Mouse (Mus musculus) CH12.LX (cell line): ENCODE measurements at regions not wholly inside any gene's neighbourhood (a gene's known extent, or its start where the extent isn't known, plus 50 kb on each side); places are given as distances from the start of the nearest gene placed in this dataset.

Experiments used
- DNase-seq: peaks from one replicate; pipeline ENCODE4 v3.0.0-alpha.2; 2013; ENCODE audit errors: extremely low read depth
- H3K27ac ChIP-seq: 2 replicates; pipeline ENCODE4 v1.5.1; 2012; ENCODE audit warnings: low read depth, mild to moderate bottlenecking, control low read depth, moderate library complexity; ENCODE audit not compliant: insufficient read depth
- H3K27me3 ChIP-seq: replicated peaks from 2 replicates; pipeline ENCODE3; 2012; ENCODE audit warnings: inconsistent platforms
- H3K36me3 ChIP-seq, 2 experiments: replicated peaks in 1 of 2; 2 replicates each; pipeline versions ENCODE3 to v1.6.1; 2012; ENCODE audit warnings: inconsistent platforms in 1 of 2, low read length in 1 of 2, mild to moderate bottlenecking in 1 of 2, mixed read lengths in 1 of 2, moderate library complexity in 1 of 2; ENCODE audit not compliant: control insufficient read depth in 1 of 2, insufficient read depth in 1 of 2
- H3K4me1 ChIP-seq, 2 experiments: 2 replicates each; pipeline ENCODE4 v1.6.1; 2012; ENCODE audit warnings: inconsistent platforms in 1 of 2, moderate library complexity in 1 of 2; ENCODE audit not compliant: insufficient read depth in 2 of 2, control insufficient read depth in 1 of 2
- H3K4me2 ChIP-seq: 2 replicates; pipeline ENCODE4 v1.6.1; 2012; ENCODE audit warnings: low read depth, mild to moderate bottlenecking, control low read depth; ENCODE audit not compliant: poor library complexity, insufficient read depth, severe bottlenecking
- H3K4me3 ChIP-seq, 3 experiments: fragments of 150-350 bp in 1 of 3; sonication (generic) in 1 of 3; replicated peaks in 1 of 3; 2 replicates each; pipeline versions ENCODE3 to v1.5.1; 2011 to 2012; ENCODE audit warnings: low read depth in 2 of 3, low read length in 2 of 3, mild to moderate bottlenecking in 2 of 3, moderate library complexity in 2 of 3, control low read depth in 1 of 3, improper control_type of control experiment in 1 of 3, inconsistent platforms in 1 of 3, mixed read lengths in 1 of 3; ENCODE audit not compliant: poor library complexity in 1 of 3
- H3K79me2 ChIP-seq: replicated peaks from 2 replicates; pipeline ENCODE4 v1.6.1; 2012; ENCODE audit warnings: mild to moderate bottlenecking, moderate library complexity; ENCODE audit not compliant: control insufficient read depth, poor library complexity, insufficient read depth, severe bottlenecking; ENCODE audit errors: extremely low read depth
- H3K9ac ChIP-seq: 2 replicates; pipeline ENCODE4 v1.6.1; 2012; ENCODE audit warnings: low read depth, mild to moderate bottlenecking, control low read depth, moderate library complexity; ENCODE audit not compliant: insufficient read depth
- H3K9me3 ChIP-seq: replicated peaks from 2 replicates; pipeline ENCODE3; 2012; ENCODE audit warnings: low read length, inconsistent platforms, mixed read lengths
- BHLHE40 ChIP-seq: IDR thresholded peaks from 2 replicates; pipeline ENCODE4 v1.6.1; 2011; ENCODE audit warnings: mild to moderate bottlenecking, low read depth, low read length, improper control_type of control experiment
- CHD2 ChIP-seq: IDR thresholded peaks from 2 replicates; pipeline ENCODE4 v1.6.1; 2011; ENCODE audit warnings: low read length, improper control_type of control experiment
- CTCF ChIP-seq, 2 experiments: IDR thresholded peaks in 1 of 2; conservative IDR thresholded peaks in 1 of 2; 2 replicates each; pipeline ENCODE4 v1.5.1; 2011 to 2012; ENCODE audit warnings: low read depth in 2 of 2, low read length in 2 of 2, improper control_type of control experiment in 1 of 2, inconsistent platforms in 1 of 2, mild to moderate bottlenecking in 1 of 2, moderate library complexity in 1 of 2
- E2F4 ChIP-seq: IDR thresholded peaks from 2 replicates; pipeline ENCODE4 v1.6.1; 2011; ENCODE audit warnings: low read depth, low read length, improper control_type of control experiment; ENCODE audit not compliant: insufficient replicate concordance
- ELF1 ChIP-seq: IDR thresholded peaks from 2 replicates; pipeline ENCODE4 v1.6.1; 2014; ENCODE audit warnings: low read depth, mild to moderate bottlenecking, inconsistent platforms, low read length, improper control_type of control experiment
- EP300 ChIP-seq: IDR thresholded peaks from 2 replicates; pipeline ENCODE4 v1.6.1; 2011; ENCODE audit warnings: low read length, improper control_type of control experiment
- ETS1 ChIP-seq: conservative IDR thresholded peaks from 2 replicates; pipeline ENCODE4 v1.6.1; 2012; ENCODE audit warnings: low read depth, mild to moderate bottlenecking, inconsistent platforms, low read length, improper control_type of control experiment, moderate library complexity
- GABPA ChIP-seq: IDR thresholded peaks from 2 replicates; pipeline ENCODE4 v1.6.1; 2012; ENCODE audit warnings: low read depth, low read length, improper control_type of control experiment, inconsistent platforms; ENCODE audit not compliant: insufficient replicate concordance
- HCFC1 ChIP-seq: IDR thresholded peaks from 2 replicates; pipeline ENCODE4 v1.6.1; 2012; ENCODE audit warnings: low read depth, mild to moderate bottlenecking, inconsistent platforms, low read length, improper control_type of control experiment
- IRF4 ChIP-seq: IDR thresholded peaks from 2 replicates; pipeline ENCODE4 v1.6.1; 2014; ENCODE audit warnings: low read depth, mild to moderate bottlenecking, inconsistent platforms, low read length, improper control_type of control experiment
- JUND ChIP-seq: conservative IDR thresholded peaks from 2 replicates; pipeline ENCODE4 v1.6.1; 2011; ENCODE audit warnings: low read depth, low read length, improper control_type of control experiment
- MAX ChIP-seq: IDR thresholded peaks from 2 replicates; pipeline ENCODE4 v1.6.1; 2011; ENCODE audit warnings: low read length, improper control_type of control experiment
- MAZ ChIP-seq: IDR thresholded peaks from 2 replicates; pipeline ENCODE4 v1.6.1; 2012; ENCODE audit warnings: low read depth, mild to moderate bottlenecking, inconsistent platforms, low read length, improper control_type of control experiment, moderate library complexity
- MXI1 ChIP-seq: IDR thresholded peaks from 2 replicates; pipeline ENCODE4 v1.6.1; 2011; ENCODE audit warnings: mild to moderate bottlenecking, low read depth, low read length, improper control_type of control experiment
- MYC ChIP-seq: IDR thresholded peaks from 2 replicates; pipeline ENCODE4 v1.6.1; 2011; ENCODE audit warnings: low read depth, mild to moderate bottlenecking, improper control_type of control experiment, low read length
- NELFE ChIP-seq: IDR thresholded peaks from 2 replicates; pipeline ENCODE4 v1.6.1; 2011; ENCODE audit warnings: low read depth, low read length, improper control_type of control experiment
- POLR2A ChIP-seq: IDR thresholded peaks from 2 replicates; pipeline ENCODE4 v1.6.1; 2011; ENCODE audit warnings: low read depth, mild to moderate bottlenecking, improper control_type of control experiment, low read length
- POLR2AphosphoS2 ChIP-seq: IDR thresholded peaks from 2 replicates; pipeline ENCODE4 v1.6.1; 2011; ENCODE audit warnings: low read depth, low read length, improper control_type of control experiment
- RAD21 ChIP-seq: IDR thresholded peaks from 2 replicates; pipeline ENCODE4 v1.6.1; 2011; ENCODE audit warnings: low read depth, mild to moderate bottlenecking, low read length, improper control_type of control experiment, moderate library complexity
- RCOR1 ChIP-seq: conservative IDR thresholded peaks from 2 replicates; pipeline ENCODE4 v1.6.1; 2012; ENCODE audit warnings: low read depth, mild to moderate bottlenecking, inconsistent platforms, low read length, improper control_type of control experiment
- SMC3 ChIP-seq: IDR thresholded peaks from 2 replicates; pipeline ENCODE4 v1.6.1; 2011; ENCODE audit warnings: low read depth, low read length, improper control_type of control experiment
- TBP ChIP-seq: conservative IDR thresholded peaks from 2 replicates; pipeline ENCODE4 v1.6.1; 2011; ENCODE audit warnings: low read depth, low read length, improper control_type of control experiment
- TCF12 ChIP-seq: IDR thresholded peaks from 2 replicates; pipeline ENCODE4 v1.6.1; 2014; ENCODE audit warnings: low read depth, mild to moderate bottlenecking, inconsistent platforms, low read length, improper control_type of control experiment
- UBTF ChIP-seq: IDR thresholded peaks from 2 replicates; pipeline ENCODE4 v1.6.1; 2012; ENCODE audit warnings: low read depth, mild to moderate bottlenecking, inconsistent platforms, low read length, improper control_type of control experiment, moderate library complexity
- USF1 ChIP-seq: IDR thresholded peaks from 2 replicates; pipeline ENCODE4 v1.6.1; 2014; ENCODE audit warnings: low read depth, mild to moderate bottlenecking, inconsistent platforms, low read length, improper control_type of control experiment
- USF2 ChIP-seq: conservative IDR thresholded peaks from 2 replicates; pipeline ENCODE4 v1.6.1; 2011; ENCODE audit warnings: low read depth, low read length, improper control_type of control experiment
- ZKSCAN1 ChIP-seq: IDR thresholded peaks from 2 replicates; pipeline ENCODE4 v1.6.1; 2012; ENCODE audit warnings: low read depth, inconsistent platforms, low read length, improper control_type of control experiment, borderline replicate concordance
- ZMIZ1 ChIP-seq: IDR thresholded peaks from 2 replicates; pipeline ENCODE4 v1.6.1; 2012; ENCODE audit warnings: low read depth, mild to moderate bottlenecking, inconsistent platforms, low read length, improper control_type of control experiment
- ZNF384 ChIP-seq: IDR thresholded peaks from 2 replicates; pipeline ENCODE4 v1.6.1; 2012; ENCODE audit warnings: low read depth, low read length, improper control_type of control experiment, inconsistent platforms
- dilution Hi-C: fragments of 300-500 bp; cut with MboI; formaldehyde crosslinking; loops from 2 replicates; pipeline ENCODE4 v1.14.3; 2020; ENCODE audit warnings: low sequenced_read_pairs; ENCODE audit not compliant: extremely low pct_unique_long_range_greater_than_20kb, extremely low pct_ligation_motif_present
- in situ Hi-C: fragments of 300-500 bp; cut with MboI; formaldehyde crosslinking; loops from 3 replicates; pipeline ENCODE4 v1.14.3; 2019; ENCODE audit warnings: low sequenced_read_pairs, low pct_ligation_motif_present, low pct_unique_long_range_greater_than_20kb, mixed read lengths

DNA sequence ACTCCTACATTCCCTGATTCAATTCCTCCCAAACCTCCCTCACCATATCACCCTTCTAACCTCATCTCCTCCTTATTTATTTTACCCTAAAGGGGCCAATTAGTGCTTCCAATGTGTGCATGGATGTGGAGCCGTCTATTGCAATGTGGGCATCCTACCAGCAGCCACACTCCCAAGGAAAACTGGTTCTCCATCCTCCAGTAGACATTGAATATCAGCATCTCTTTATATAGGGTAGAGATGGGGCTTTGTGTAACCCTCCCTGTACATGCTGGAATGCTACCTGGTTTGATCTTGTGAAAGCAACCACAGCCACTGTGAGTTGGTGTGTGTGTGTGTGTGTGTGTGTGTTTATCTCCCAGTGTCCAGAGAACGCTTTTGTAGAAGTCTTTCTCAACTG is 126.5 kb downstream of the Fam124b start:
- Histone ChIP-seq H3K27ac (no peak overlapping the region), H3K4me3 (no peak overlapping the region), H3K36me3 (no peaks in the 10 kb centered on the region), H3K4me1 (peaks cover 2 to 15% of the 10 kb centered on the region in 2 experiments; a peak in 2 of 4 replicates), H3K9me3 (no peaks in the 10 kb centered on the region), H3K4me2 (no peak overlapping the region), H3K27me3 (no peaks in the 10 kb centered on the region), H3K9ac (no peak overlapping the region), H3K79me2 (no peaks in the 10 kb centered on the region)
- TF ChIP-seq TCF12 = no peak
- TF ChIP-seq ZMIZ1 = no peak
- no peak for TF ChIP-seq RCOR1
- TF ChIP-seq USF2 = no peak
- TF ChIP-seq ZNF384 = no peak
- TF ChIP-seq HCFC1 = no peak
- TF ChIP-seq ELF1 = no peak
- TF ChIP-seq BHLHE40 = no peak
- TF ChIP-seq CHD2 = no peak
- no peak for TF ChIP-seq IRF4
- no peak for TF ChIP-seq USF1
- no peak for TF ChIP-seq MYC
- TF ChIP-seq TBP = no peak
- TF ChIP-seq UBTF = no peak
- no peak for TF ChIP-seq POLR2A
- TF ChIP-seq POLR2AphosphoS2 = no peak
- TF ChIP-seq EP300 = no peak
- no peak for TF ChIP-seq MAX
- no peak for TF ChIP-seq SMC3
- in situ Hi-C loops = no loop called here
- dilution Hi-C loops = no loop called here
- DNase-seq = no peak

DNA sequence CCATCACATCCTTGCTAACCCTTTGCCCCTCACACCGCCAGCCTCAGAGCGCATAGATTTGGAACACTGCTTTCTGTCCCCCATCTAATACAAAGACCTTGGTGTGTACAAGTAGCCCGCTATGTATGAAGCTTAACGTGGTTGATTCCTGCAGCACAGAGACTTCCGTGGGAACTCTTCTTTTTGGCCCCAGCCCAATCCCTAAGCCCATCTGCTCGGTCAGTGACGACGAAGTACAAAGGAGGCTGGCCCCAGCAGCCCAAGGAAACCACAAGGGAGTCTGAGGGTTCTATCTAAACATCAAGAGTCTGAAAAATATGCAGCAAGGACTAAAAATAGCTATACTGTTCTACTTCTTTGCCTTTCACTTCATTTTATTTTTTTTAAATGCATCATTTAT is 126.9 kb downstream of the Fam124b start:
- DNase-seq = no peak
- no peaks in the 10 kb centered on the region for H3K79me2 ChIP-seq
- in situ Hi-C loops = no loop called here
- H3K4me1 ChIP-seq = peaks cover 2 to 15% of the 10 kb centered on the region in 2 experiments; a peak in 2 of 4 replicates
- H3K27me3 ChIP-seq = no peaks in the 10 kb centered on the region
- no peak for TF ChIP-seq CTCF (conservative IDR thresholded peaks at IDR 0.05 in 1 of 2, IDR thresholded peaks at IDR 0.05 in 1 of 2; ENCODE audit: low read depth in 2 of 2, low read length in 2 of 2)
- TF ChIP-seq MXI1 = no peak
- TF ChIP-seq E2F4 = no peak
- no peak for TF ChIP-seq IRF4
- no peak for TF ChIP-seq USF1
- TF ChIP-seq JUND = no peak
- TF ChIP-seq RAD21 = no peak
- no peak for TF ChIP-seq POLR2A
- TF ChIP-seq MAX = no peak
- TF ChIP-seq MAZ = no peak
- no peak for TF ChIP-seq ETS1
- TF ChIP-seq SMC3 = no peak
- no peak for TF ChIP-seq ZNF384
- no peak for TF ChIP-seq NELFE
- TF ChIP-seq ZKSCAN1 = no peak
- TF ChIP-seq GABPA = no peak
- no peak for TF ChIP-seq RCOR1
- TF ChIP-seq, all 38 proteins: peak for 0
- H3K4me2 ChIP-seq = peak overlapping the region; percentile 46
- no peaks in the 10 kb centered on the region for H3K36me3 ChIP-seq
- dilution Hi-C loops = no loop called here
- H3K4me3 ChIP-seq = no peak overlapping the region
- no peak overlapping the region for H3K27ac ChIP-seq
- H3K9ac ChIP-seq = no peak overlapping the region
- no peaks in the 10 kb centered on the region for H3K9me3 ChIP-seq
